Mouse (Mus musculus): ENCODE measurements around the gene Sprr2a1.
"Not testable (repeated sequence)": the region's sequence is repeated elsewhere in the genome, so short reads cannot be mapped to it uniquely, and the experiment has no call there.

DNA sequence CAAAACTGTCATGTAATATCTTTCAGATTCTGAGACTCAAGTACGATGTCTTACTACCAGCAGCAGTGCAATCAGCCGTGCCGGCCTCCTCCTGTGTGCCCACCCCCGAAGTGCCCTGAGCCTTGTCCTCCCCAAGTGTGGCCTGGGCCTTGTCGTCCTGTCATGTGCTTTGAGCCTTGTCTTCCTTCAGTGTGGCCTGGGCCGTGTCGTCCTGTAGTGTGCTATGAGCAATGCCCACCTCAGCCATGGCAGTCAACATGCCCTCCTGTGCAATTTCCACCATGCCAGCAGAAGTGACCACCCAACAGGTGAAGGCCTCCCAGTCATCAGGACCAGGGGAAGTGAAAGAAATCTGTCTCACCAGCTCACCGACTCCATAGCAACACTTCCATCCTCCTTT is 38.3 kb downstream of the Sprr2a1 start:
- not testable (repeated sequence) for TF ChIP-seq CTCF (IDR thresholded peaks at IDR 0.05; ENCODE audit: extremely low read depth, insufficient read length, insufficient replicate concordance, low read depth, low read length); POLR2A (IDR thresholded peaks at IDR 0.05; ENCODE audit: low read depth, low read length)

All from small intestine, adult 2 months (tissue).